Mouse (Mus musculus) forebrain, embryonic 11.5 days (tissue): ENCODE measurements around the gene Med17. TPM values are rescaled to one million over a fixed set of nuclear protein-coding genes. Genes with fewer than 3 reads are reported as not detected.
"Not testable (repeated sequence)": the region's sequence is repeated elsewhere in the genome, so short reads cannot be mapped to it uniquely, and the experiment has no call there.

ENCODE experiments used
- ATAC-seq: fragments of 200-750 bp; cut with Nextera tagmentation; replicated peaks from 2 replicates; pipeline ENCODE4 v1.8.0; 2017; ENCODE audit warnings: moderate TSS enrichment; ENCODE audit not compliant: low FRiP score
- DNase-seq: peaks from one replicate; pipeline ENCODE4 v3.0.0-alpha.2; 2017; ENCODE audit warnings: low spot score
- H3K27ac ChIP-seq: fragments of 300-500 bp; sonication (generic); 2 replicates; pipeline ENCODE4 v1.5.1; 2014; ENCODE audit warnings: low read depth, low read length
- H3K27me3 ChIP-seq: fragments of 300-500 bp; sonication (generic); 2 replicates; pipeline ENCODE4 v1.6.1; 2014; ENCODE audit warnings: mild to moderate bottlenecking, low read length, mixed read lengths; ENCODE audit not compliant: control insufficient read depth, insufficient read depth
- H3K36me3 ChIP-seq: fragments of 300-500 bp; sonication (generic); 2 replicates; pipeline ENCODE4 v1.6.1; 2014; ENCODE audit warnings: mild to moderate bottlenecking, low read length, moderate library complexity, mixed read lengths; ENCODE audit not compliant: control insufficient read depth, insufficient read depth
- H3K4me1 ChIP-seq: fragments of 300-500 bp; sonication (generic); replicated peaks from 2 replicates; pipeline ENCODE4 v1.6.1; 2014; ENCODE audit warnings: low read length, mixed read lengths; ENCODE audit not compliant: control insufficient read depth, insufficient read depth
- H3K4me2 ChIP-seq: fragments of 300-500 bp; sonication (generic); 2 replicates; pipeline ENCODE4 v1.6.1; 2014; ENCODE audit warnings: low read depth, mild to moderate bottlenecking, low read length, moderate library complexity, mixed read lengths; ENCODE audit not compliant: severe bottlenecking
- H3K4me3 ChIP-seq: fragments of 300-500 bp; sonication (generic); 2 replicates; pipeline ENCODE4 v1.5.1; 2014; ENCODE audit warnings: low read depth, low read length
- H3K9ac ChIP-seq: fragments of 300-500 bp; sonication (generic); 2 replicates; pipeline ENCODE4 v1.6.1; 2014; ENCODE audit warnings: low read length
- H3K9me3 ChIP-seq: fragments of 300-500 bp; sonication (generic); 2 replicates; pipeline ENCODE4 v1.6.1; 2016; ENCODE audit warnings: low read length, mixed read lengths; ENCODE audit not compliant: control insufficient read depth
- WGBS: fragments of 180-500 bp; shearing (Covaris S2); extraction: QIAGEN DNeasy Blood & Tissue Kit; methylation state at CpG from one replicate; pipeline ENCODE4 v1.1.7; 2014; 5-methylcytosine and 5-hydroxymethylcytosine counted together
- polyA plus RNA-seq: library from polyadenylated mRNA; unstranded; fragments of >200 nt; fragmentation: Nextera tagmentation; extraction: Ambion mirVana; gene quantifications from 2 replicates; pipeline ENCODE4 v1.2.1, GENCODE M21; 2014

The Med17 gene
- 47.7 and 51.1 TPM in 2 replicates for polyA plus RNA-seq

DNA sequence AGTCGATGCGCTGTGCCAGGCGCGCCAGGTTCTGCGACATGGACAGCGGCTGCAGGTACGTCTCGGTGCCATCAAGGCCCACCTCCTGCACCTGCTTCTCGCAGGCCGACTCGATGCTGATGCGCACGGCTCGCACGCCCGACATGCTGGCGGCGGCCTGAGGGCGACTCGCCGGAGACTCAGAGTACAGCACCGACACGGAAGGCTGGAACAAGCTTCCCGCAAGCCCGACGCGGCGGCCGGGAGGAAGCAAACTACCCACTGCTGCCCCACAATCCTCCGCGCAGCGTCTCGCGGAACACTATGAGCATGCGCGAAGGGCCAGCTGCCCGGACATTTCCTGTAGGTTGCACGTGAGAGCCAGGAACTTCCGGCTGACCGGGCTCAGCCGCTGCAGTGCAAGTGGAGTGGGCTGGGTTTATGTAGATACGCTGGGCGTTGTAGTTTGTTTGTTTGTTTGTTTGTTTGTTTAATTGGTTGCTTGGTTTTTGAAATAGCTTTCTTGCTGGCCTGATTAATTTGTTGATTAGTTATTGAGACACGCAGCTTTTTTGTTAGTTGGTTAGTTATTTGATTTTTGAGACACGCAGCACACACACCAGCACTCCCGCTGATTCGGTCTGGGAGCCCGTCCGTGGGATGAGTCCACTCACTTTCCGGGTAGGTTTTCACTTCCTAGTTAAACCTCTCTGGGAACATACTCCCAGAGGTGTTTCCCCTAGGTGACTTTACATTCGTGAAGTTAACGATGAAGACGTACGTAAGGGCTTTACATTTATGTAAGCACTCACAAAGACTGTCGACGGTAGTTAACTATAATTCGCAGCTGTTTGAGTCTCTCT lies at the start of gene Med17:
Med17 (minus strand) TSS at position 283 of the 842 bp plus-strand sequence.
- peak within 1 kb of the TSS; percentile 69 for H3K27ac ChIP-seq
- H3K4me1 ChIP-seq: peaks cover 5% of the 10 kb centered on the region; the same call in 1 of the 2 replicates
- peak within 1 kb of the TSS; percentile 97 for H3K9ac ChIP-seq
- peak within 1 kb of the TSS; percentile 93 for H3K4me3 ChIP-seq
- no peaks in the 10 kb centered on the region for H3K27me3 ChIP-seq
- WGBS: 1% methylated on average over 57 of the region's 57 CpGs
- peak; percentile 96 for DNase-seq
- H3K4me2 ChIP-seq: peak within 1 kb of the TSS; percentile 82
- H3K36me3 ChIP-seq: peaks cover 2% of the 10 kb centered on the region; the same call in 1 of the 2 replicates
- no peaks in the 10 kb centered on the region for H3K9me3 ChIP-seq
- ATAC-seq: peak; percentile 98

DNA sequence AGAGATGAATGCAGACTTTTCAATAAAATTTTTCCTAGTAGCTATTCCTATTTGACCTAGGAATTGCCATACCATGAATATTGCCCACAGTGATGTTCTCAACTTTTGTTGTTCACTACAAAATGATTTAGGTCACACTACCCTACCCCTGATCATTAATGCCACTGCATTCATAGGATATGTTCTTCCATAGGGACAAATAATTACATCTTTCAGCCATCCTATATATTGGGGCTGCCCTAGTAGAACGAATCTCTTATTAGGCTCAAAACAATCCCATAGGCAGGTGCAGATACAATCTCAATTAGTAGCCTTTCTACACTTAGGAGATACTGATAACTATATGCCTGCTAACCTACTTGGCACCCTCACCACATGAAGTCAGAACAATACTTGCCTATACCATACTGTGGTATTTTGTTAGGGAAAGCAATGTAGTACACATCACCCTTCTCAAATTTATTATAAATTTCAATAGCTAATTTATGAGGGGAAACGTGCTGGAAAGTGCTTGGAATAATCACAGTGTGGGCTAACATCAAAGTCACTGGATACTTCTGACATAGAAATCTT lies 38.5 kb upstream of the Med17 start:
- Histone ChIP-seq H3K27me3 (no peaks in the 10 kb centered on the region), H3K9me3 (no peaks in the 10 kb centered on the region), H3K9ac (no peak overlapping the region), H3K4me1 (no peaks in the 10 kb centered on the region), H3K4me2 (no peak overlapping the region), H3K27ac (no peak overlapping the region), H3K36me3 (peaks cover 34% of the 10 kb centered on the region), H3K4me3 (no peak overlapping the region)
- ATAC-seq (peak; percentile 15; the same call in 1 of the 2 replicates), DNase-seq (no peak)
- 89% methylated on average over 2 of the region's 2 CpGs for WGBS

GRCm38 (mm10) chr9:15317223-15318169 lies 37.8 kb upstream of the Med17 start:
- ATAC-seq (no peak), DNase-seq (no peak)
- Histone ChIP-seq H3K27ac (no peak overlapping the region), H3K4me3 (no peak overlapping the region), H3K36me3 (peaks cover 36% of the 10 kb centered on the region), H3K9ac (no peak overlapping the region), H3K27me3 (no peaks in the 10 kb centered on the region), H3K4me1 (no peaks in the 10 kb centered on the region), H3K9me3 (no peaks in the 10 kb centered on the region), H3K4me2 (no peak overlapping the region)
- WGBS: 69% methylated on average over 5 of the region's 5 CpGs

DNA sequence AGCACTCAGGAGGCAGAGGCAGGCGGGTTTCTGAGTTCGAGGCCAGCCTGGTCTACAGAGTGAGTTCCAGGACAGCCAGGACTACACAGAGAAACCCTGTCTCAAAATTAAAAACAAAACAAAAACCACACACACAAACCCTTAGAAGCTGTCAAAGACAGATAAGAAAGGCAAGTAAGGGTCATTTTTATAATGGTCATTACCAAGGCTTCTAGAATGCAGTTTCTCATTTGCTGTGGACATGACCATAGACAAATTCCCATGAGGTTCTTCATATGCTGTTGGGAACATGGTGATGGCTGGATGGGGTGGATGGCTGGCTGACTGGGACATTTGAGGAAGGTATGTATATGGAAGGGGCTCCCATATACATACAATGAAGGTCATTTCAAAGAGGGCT lies 36.6 kb upstream of the Med17 start:
- H3K27me3 ChIP-seq, H3K9ac ChIP-seq, H3K4me1 ChIP-seq, H3K4me2 ChIP-seq, H3K4me3 ChIP-seq, DNase-seq, H3K27ac ChIP-seq, H3K9me3 ChIP-seq: not testable (repeated sequence)
- ATAC-seq: 0 out of 2 replicates have a peak, but pooled peaks have one; percentile 49
- 100% methylated on average over 1 of the region's 2 CpGs for WGBS
- H3K36me3 ChIP-seq: peaks cover 39% of the 10 kb centered on the region

DNA sequence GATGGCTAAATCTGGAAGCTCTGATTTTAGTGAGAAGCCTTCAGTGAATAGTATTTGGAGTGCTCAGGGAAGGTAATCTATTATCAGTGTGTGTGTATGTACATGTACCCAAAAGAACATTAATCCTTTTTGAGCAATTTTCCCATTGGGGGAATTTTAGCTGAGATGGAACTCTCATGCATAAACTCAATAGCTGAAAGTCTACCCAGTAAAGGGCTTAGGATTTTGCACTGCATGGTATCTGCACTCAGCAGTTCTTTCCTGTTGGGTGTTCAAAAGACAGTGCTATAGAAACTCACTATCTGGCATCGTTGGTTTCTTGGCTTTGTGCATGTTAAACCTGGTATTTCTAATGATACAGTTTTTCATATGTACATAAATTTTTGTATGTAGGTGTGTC lies 34.9 kb upstream of the Med17 start:
- peaks cover 42% of the 10 kb centered on the region for H3K36me3 ChIP-seq
- WGBS: 95% methylated on average over 1 of the region's 1 CpGs
- no peak overlapping the region for H3K27ac ChIP-seq
- H3K4me2 ChIP-seq: no peak overlapping the region
- H3K4me3 ChIP-seq: no peak overlapping the region
- no peak for DNase-seq
- H3K27me3 ChIP-seq: no peaks in the 10 kb centered on the region
- no peaks in the 10 kb centered on the region for H3K9me3 ChIP-seq
- no peak overlapping the region for H3K9ac ChIP-seq
- no peaks in the 10 kb centered on the region for H3K4me1 ChIP-seq
- ATAC-seq: no peak

- no peaks in the 10 kb centered on the region for H3K9me3 ChIP-seq
- H3K4me3 ChIP-seq: no peak overlapping the region
- no peaks in the 10 kb centered on the region for H3K27me3 ChIP-seq
- no peak overlapping the region for H3K4me2 ChIP-seq
- no peak for ATAC-seq
- WGBS: 90% methylated on average over 5 of the region's 5 CpGs
- peaks cover 6% of the 10 kb centered on the region; the same call in 1 of the 2 replicates for H3K4me1 ChIP-seq
- peaks cover 50% of the 10 kb centered on the region for H3K36me3 ChIP-seq
- DNase-seq: no peak
- H3K27ac ChIP-seq: no peak overlapping the region
- H3K9ac ChIP-seq: no peak overlapping the region
Measured at GRCm38 (mm10) chr9:15313633-15314032, 33.9 kb upstream of the Med17 start.

- H3K27me3 ChIP-seq: no peaks in the 10 kb centered on the region
- H3K4me1 ChIP-seq: peaks cover 10% of the 10 kb centered on the region; the same call in 1 of the 2 replicates
- H3K9ac ChIP-seq: no peak overlapping the region
- no peak for ATAC-seq
- H3K36me3 ChIP-seq: peaks cover 45% of the 10 kb centered on the region
- H3K27ac ChIP-seq: no peak overlapping the region
- H3K9me3 ChIP-seq: no peaks in the 10 kb centered on the region
- no peak overlapping the region for H3K4me2 ChIP-seq
- WGBS: 97% methylated on average over 2 of the region's 2 CpGs
- H3K4me3 ChIP-seq: no peak overlapping the region
- DNase-seq: no peak
Measured at GRCm38 (mm10) chr9:15312054-15312735, 32.5 kb upstream of the Med17 start.

DNA sequence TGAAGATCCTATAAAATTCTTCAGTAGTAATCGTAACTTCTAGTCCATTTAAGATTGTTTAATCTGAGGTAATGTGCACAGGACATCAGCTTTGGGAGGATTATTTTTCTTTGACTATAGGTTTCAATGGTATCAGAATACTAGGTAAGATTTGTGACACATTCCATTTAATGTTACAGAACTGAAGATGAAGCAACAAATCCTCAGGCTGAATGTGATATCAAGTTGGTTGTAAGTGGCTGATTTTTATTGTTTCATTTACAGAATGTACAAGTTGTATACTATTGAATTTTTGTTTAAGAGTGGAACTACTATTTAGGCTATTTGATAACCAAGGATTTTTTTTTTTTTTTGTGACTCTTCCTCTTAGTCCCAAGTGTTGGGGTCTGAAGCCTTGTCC lies 30.4 kb upstream of the Med17 start:
- no peaks in the 10 kb centered on the region for H3K27me3 ChIP-seq
- no peak overlapping the region for H3K4me2 ChIP-seq
- H3K9ac ChIP-seq: no peak overlapping the region
- ATAC-seq (no peak), DNase-seq (no peak)
- 89% methylated on average over 1 of the region's 1 CpGs for WGBS
- H3K4me3 ChIP-seq: no peak overlapping the region
- peaks cover 38% of the 10 kb centered on the region for H3K36me3 ChIP-seq
- no peak overlapping the region for H3K27ac ChIP-seq
- peaks cover 11% of the 10 kb centered on the region; the same call in 1 of the 2 replicates for H3K4me1 ChIP-seq
- H3K9me3 ChIP-seq: no peaks in the 10 kb centered on the region
